Mouse (Mus musculus) heart, adult 2 months (tissue): ENCODE results near the gene Ccdc62. TPM values are rescaled to one million over a fixed set of nuclear protein-coding genes. Genes with fewer than 3 reads are reported as not detected.
A peak's percentile ranks its signal among the peaks of the same experiment; 100 is the strongest.

Experiments used
- DNase-seq, 2 experiments: peaks; one replicate each; pipeline ENCODE4 v3.0.0; 2021
- H3K27ac ChIP-seq: fragments of 200-600 bp; 2 replicates; pipeline ENCODE4 v1.8.1; 2022
- H3K27me3 ChIP-seq: fragments of 200-500 bp; 2 replicates; pipeline ENCODE4 v1.6.1; 2012; ENCODE audit warnings: mild to moderate bottlenecking, low read length, inconsistent platforms, mixed read lengths; ENCODE audit not compliant: control insufficient read depth, insufficient read depth
- H3K36me3 ChIP-seq: fragments of 200-500 bp; 2 replicates; pipeline ENCODE4 v1.6.1; 2012; ENCODE audit warnings: low read length, inconsistent platforms; ENCODE audit not compliant: control insufficient read depth, insufficient read depth
- H3K4me1 ChIP-seq: fragments of 200-500 bp; 2 replicates; pipeline ENCODE4 v1.6.1; 2011; ENCODE audit warnings: low read length; ENCODE audit not compliant: control insufficient read depth, insufficient read depth
- H3K4me3 ChIP-seq: fragments of 200-600 bp; 2 replicates; pipeline ENCODE4 v1.8.1; 2022
- H3K79me2 ChIP-seq: fragments of 200-500 bp; replicated peaks from 2 replicates; pipeline ENCODE4 v1.6.1; 2012; ENCODE audit warnings: mild to moderate bottlenecking, inconsistent platforms, low read length, moderate library complexity, mixed read lengths; ENCODE audit not compliant: control insufficient read depth, insufficient read depth
- H3K9ac ChIP-seq: fragments of 200-500 bp; 2 replicates; pipeline ENCODE4 v1.6.1; 2012; ENCODE audit warnings: low read depth, mild to moderate bottlenecking, control low read depth, inconsistent platforms, low read length, mixed read lengths
- CTCF ChIP-seq: fragments of 200-600 bp; IDR thresholded peaks from 2 replicates; pipeline ENCODE4 v1.8.1; 2022; ENCODE audit warnings: antibody characterized with exemption, mild to moderate bottlenecking, moderate library complexity
- EP300 ChIP-seq: fragments of 200-500 bp; IDR thresholded peaks from 2 replicates; pipeline ENCODE4 v1.6.1; 2011; ENCODE audit warnings: low read depth, low read length, control low read depth; ENCODE audit not compliant: insufficient read depth
- POLR2A ChIP-seq: fragments of 200-500 bp; IDR thresholded peaks from 2 replicates; pipeline ENCODE4 v1.6.1; 2011; ENCODE audit warnings: mild to moderate bottlenecking, low read depth, low read length, control low read depth; ENCODE audit not compliant: insufficient read depth
- WGBS: fragments of 180-500 bp; shearing (Covaris S2); methylation state at CpG from one replicate; pipeline ENCODE4 v1.1.7; 2018; 5-methylcytosine and 5-hydroxymethylcytosine counted together
- intact Hi-C: fragments of 180-260 bp; cut with DNase I; formaldehyde crosslinking; loops from one replicate; pipeline ENCODE4 v1.15.1; 2025
- polyA plus RNA-seq: library from polyadenylated mRNA; depleted of rRNA; stranded (reverse); fragments of >200 nt; gene quantifications from 2 replicates; pipeline ENCODE4 v1.2.3, GENCODE M21; 2012
- total RNA-seq, 2 experiments: library from RNA; stranded (reverse); gene quantifications; 2 replicates each; pipeline ENCODE4 v1.2.3; 2021

Gene Ccdc62
- total and polyA plus RNA-seq, 3 experiments = 1.9 to 2.5 (median 2.0) TPM

DNA sequence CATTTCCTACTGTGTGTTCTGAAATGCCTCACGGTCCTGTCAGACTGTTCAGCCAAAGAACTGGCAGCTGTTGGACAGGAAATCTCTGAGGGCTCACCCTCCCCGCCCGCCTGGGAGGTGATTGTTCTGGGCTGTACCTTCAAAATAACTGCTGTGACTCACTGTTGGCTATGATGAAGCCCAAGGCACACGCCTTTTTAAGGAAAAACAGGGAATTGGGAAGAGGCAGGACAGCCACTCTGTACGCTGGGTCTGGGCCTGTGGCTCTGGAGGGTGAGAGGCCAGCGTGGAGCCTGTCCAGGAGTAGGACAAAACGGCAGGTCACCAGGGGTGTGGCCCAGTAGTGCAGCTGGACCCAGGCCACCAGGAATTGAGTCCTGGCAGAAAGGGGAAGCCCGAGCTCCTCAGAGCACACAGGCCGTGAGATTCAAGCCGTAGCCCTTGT, 61.7 kb downstream of the Ccdc62 start:
- H3K4me1 ChIP-seq = peaks cover 16% of the 10 kb centered on the region
- H3K36me3 ChIP-seq = peaks cover 3% of the 10 kb centered on the region; the same call in 1 of the 2 replicates
- peak; percentile 79 to 88 for DNase-seq
- WGBS = 18% methylated on average over 10 of the region's 10 CpGs
- H3K27ac ChIP-seq = peak overlapping the region; percentile 90
- no peaks in the 10 kb centered on the region for H3K79me2 ChIP-seq
- TF ChIP-seq POLR2A = peak; percentile 37; the same call in 1 of the 2 replicates
- no peak for TF ChIP-seq EP300
- peak overlapping the region; percentile 11 for H3K9ac ChIP-seq
- no peak overlapping the region for H3K4me3 ChIP-seq
- no peaks in the 10 kb centered on the region for H3K27me3 ChIP-seq
- intact Hi-C loops = loop anchor here (1.0 to 10.0 kb wide), 2 partner anchors 45 to 167 kb away; no protein-coding TSS in a partner anchor

DNA sequence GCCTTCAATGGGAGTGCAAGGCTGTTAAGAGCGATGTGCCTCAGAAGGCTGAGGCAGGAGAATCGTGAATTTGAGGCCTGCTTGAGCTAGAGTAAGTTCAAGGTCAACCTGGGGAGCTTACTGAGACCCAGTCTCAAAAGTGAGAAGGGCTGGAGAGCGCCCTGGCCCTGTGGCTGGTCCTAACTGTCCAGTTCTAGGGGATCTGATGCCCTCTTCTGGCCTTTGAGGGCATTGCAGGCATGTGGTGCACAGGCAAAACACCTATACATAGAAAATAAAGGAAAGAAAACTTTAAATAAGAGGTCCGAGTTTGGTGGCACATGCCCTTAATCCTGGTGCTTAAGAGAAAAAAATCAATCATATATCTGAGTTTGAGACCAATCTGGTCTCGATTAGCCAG, 62.3 kb downstream of the Ccdc62 start:
- peak; percentile 95 for TF ChIP-seq CTCF
- no peak for TF ChIP-seq POLR2A
- TF ChIP-seq EP300 = peak; percentile 73; the same call in 1 of the 2 replicates
- H3K79me2 ChIP-seq = no peaks in the 10 kb centered on the region
- H3K4me1 ChIP-seq = peaks cover 16% of the 10 kb centered on the region
- no peak overlapping the region; the same call in 1 of the 2 replicates for H3K9ac ChIP-seq
- H3K36me3 ChIP-seq = peaks cover 3% of the 10 kb centered on the region; the same call in 1 of the 2 replicates
- intact Hi-C loops = loop anchor here (1.0 to 10.0 kb wide), 2 partner anchors 45 to 168 kb away; no protein-coding TSS in a partner anchor
- DNase-seq = peak; percentile 86 to 90
- no peak overlapping the region for H3K4me3 ChIP-seq
- 25% methylated on average over 5 of the region's 5 CpGs for WGBS
- peak overlapping the region; percentile 90 for H3K27ac ChIP-seq
- no peaks in the 10 kb centered on the region for H3K27me3 ChIP-seq

- Histone ChIP-seq H3K27ac (peak overlapping the region; percentile 28; the same call in 1 of the 2 replicates), H3K27me3 (no peaks in the 10 kb centered on the region), H3K4me3 (no peak overlapping the region), H3K4me1 (peaks cover 16% of the 10 kb centered on the region), H3K36me3 (peaks cover 3% of the 10 kb centered on the region; the same call in 1 of the 2 replicates), H3K79me2 (no peaks in the 10 kb centered on the region), H3K9ac (no peak overlapping the region)
- DNase-seq = peak; percentile 70 to 77
- WGBS = 58% methylated on average over 7 of the region's 7 CpGs
- intact Hi-C loops = loop anchor here (10.0 kb wide), 1 partner anchor 169 kb away; no protein-coding TSS in a partner anchor
- TF ChIP-seq EP300 = no peak
- no peak for TF ChIP-seq CTCF
- TF ChIP-seq POLR2A = no peak
Observed at GRCm38 (mm10) chr5:123993263-123994036, 63.0 kb downstream of the Ccdc62 start.

GRCm38 (mm10) chr5:123994468-123994867, 64.0 kb downstream of the Ccdc62 start:
- H3K4me1 ChIP-seq = peaks cover 16% of the 10 kb centered on the region
- no peak overlapping the region for H3K9ac ChIP-seq
- H3K36me3 ChIP-seq = peaks cover 3% of the 10 kb centered on the region; the same call in 1 of the 2 replicates
- DNase-seq = no peak
- TF ChIP-seq POLR2A (no peak), CTCF (no peak), EP300 (no peak)
- no peaks in the 10 kb centered on the region for H3K27me3 ChIP-seq
- WGBS = 94% methylated on average over 7 of the region's 7 CpGs
- intact Hi-C loops = loop anchor here (10.0 kb wide), 1 partner anchor 170 kb away; no protein-coding TSS in a partner anchor
- H3K27ac ChIP-seq = no peak overlapping the region
- H3K4me3 ChIP-seq = no peak overlapping the region
- no peaks in the 10 kb centered on the region for H3K79me2 ChIP-seq

DNA sequence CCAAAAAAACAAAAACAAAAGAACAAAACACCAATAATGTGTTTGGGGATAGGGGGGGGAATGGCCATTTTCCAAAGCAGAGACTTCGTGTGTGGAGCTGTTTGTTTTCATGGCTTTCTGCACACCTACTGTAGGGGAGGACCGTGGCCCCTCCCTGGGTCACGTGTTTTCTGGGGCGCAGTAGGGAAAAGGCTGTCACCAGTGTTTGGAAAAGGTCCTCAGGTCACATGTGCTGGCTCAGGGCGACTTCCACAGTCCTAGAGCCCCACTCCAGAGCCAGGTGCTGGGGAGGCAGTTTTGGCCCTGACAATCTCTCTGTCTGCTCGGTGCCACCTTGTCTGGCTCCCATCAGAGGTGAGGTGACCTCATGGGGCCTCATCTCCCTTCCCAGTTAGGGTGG, 64.9 kb downstream of the Ccdc62 start:
- H3K4me1 ChIP-seq = peaks cover 16% of the 10 kb centered on the region
- intact Hi-C loops = loop anchor here (10.0 kb wide), 1 partner anchor 171 kb away; no protein-coding TSS in a partner anchor
- WGBS = 87% methylated on average over 6 of the region's 6 CpGs

DNA sequence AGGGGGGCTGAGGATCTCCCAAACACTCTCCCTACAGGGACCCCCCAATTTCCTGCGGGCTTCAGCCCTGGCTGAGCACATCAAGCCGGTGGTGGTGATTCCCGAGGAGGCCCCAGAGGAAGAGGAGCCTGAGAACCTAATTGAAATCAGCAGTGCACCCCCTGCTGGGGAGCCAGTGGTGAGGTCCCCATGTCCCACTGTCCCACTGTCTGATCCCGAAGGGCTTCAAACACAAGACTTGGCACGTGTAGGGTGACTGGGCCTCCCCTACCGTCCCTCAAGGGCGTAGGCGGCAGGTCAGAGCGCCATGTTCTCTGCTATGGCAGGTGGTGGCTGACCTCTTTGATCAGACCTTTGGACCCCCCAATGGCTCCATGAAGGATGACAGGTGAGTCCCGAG, 65.7 kb downstream of the Ccdc62 start:
- DNase-seq = no peak
- Histone ChIP-seq H3K4me1 (peaks cover 14% of the 10 kb centered on the region), H3K27ac (no peak overlapping the region), H3K4me3 (no peak overlapping the region), H3K36me3 (peaks cover 3% of the 10 kb centered on the region; the same call in 1 of the 2 replicates), H3K9ac (no peak overlapping the region), H3K27me3 (no peaks in the 10 kb centered on the region), H3K79me2 (no peaks in the 10 kb centered on the region)
- peak; percentile 67 for TF ChIP-seq CTCF
- TF ChIP-seq EP300 = no peak
- intact Hi-C loops = loop anchor here (10.0 kb wide), 1 partner anchor 171 kb away; no protein-coding TSS in a partner anchor
- 86% methylated on average over 10 of the region's 10 CpGs for WGBS

More for the DNA sequence above, 64.9 kb downstream of the Ccdc62 start:
- Histone ChIP-seq H3K27ac (no peak overlapping the region), H3K79me2 (no peaks in the 10 kb centered on the region), H3K4me3 (no peak overlapping the region), H3K27me3 (no peaks in the 10 kb centered on the region), H3K36me3 (peaks cover 3% of the 10 kb centered on the region; the same call in 1 of the 2 replicates), H3K9ac (no peak overlapping the region)
- no peak for TF ChIP-seq POLR2A
- TF ChIP-seq EP300 = no peak
- TF ChIP-seq CTCF = no peak
- no peak for DNase-seq
